Mouse (Mus musculus): ENCODE results near the gene Spp2.
"Not testable (repeated sequence)": the region's sequence is repeated elsewhere in the genome, so short reads cannot be mapped to it uniquely, and the experiment has no call there.

Spp2 gene

DNA sequence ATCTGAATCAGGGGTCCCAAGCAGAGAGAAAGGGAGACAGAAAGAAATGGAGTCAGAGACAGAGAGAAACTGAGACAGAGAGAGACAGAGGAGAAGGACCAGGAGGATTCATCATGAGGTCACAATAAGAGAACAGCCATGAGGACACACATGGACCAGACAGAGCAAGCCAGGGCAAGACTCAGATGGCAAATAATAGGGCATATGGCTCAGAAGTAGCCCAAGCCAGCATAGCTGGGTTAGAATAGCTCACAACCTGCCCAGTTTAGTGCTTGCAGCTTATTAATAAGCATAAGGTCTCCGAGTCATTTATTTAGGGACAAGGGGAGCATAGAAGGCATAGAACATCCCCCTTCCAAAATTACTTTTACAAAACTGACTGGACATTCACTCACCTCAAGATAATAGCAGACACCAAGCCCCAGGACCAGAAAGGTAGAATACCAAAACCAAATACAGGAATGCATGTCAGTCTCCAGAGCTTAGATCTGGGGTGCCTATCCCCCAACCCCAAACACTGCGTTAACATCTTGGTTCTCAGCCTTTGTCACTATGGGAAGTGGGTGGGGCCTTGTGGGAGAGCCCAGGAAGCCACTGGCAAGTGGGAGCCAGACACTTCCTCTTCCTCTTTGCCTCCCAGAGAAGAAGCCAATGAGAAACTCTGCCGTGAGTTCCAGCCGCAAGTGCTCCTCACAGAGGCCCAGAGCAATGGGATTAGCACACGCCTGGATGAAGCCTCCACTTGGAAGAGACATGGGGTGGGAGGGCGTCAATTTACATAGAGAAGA, 26.5 kb downstream of the Spp2 start:
- no peak for DNase-seq (ENCODE audit: low spot score in 2 of 2)

DNA sequence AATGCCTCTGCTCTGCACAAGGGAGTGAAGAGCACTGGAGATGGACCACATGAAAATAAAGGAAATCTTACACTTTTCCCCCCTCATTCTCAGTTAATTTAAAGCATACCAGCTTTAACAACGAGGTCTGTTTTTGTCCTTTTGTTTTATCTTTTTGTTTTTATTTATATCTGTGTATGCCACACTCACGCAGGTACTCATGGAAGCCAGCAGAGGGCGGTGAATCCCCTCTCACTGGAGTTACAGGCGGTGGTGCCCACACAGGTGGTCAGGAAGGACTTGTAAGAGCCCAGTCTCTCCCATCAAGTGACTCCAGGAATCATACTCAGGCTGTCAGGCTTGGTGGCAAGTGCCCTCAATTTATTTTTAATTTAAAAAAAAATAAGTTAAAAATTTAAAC, 27.3 kb downstream of the Spp2 start:
- no peak for DNase-seq (ENCODE audit: low spot score in 2 of 2)

- DNase-seq (ENCODE audit: low spot score in 2 of 2): no peak
These were observed 30.7 kb downstream of the Spp2 start for GRCm38 (mm10) chr1:88437206-88438126.

GRCm38 (mm10) chr1:88443383-88443782, 36.6 kb downstream of the Spp2 start:
- DNase-seq (ENCODE audit: low spot score in 2 of 2): no peak

DNA sequence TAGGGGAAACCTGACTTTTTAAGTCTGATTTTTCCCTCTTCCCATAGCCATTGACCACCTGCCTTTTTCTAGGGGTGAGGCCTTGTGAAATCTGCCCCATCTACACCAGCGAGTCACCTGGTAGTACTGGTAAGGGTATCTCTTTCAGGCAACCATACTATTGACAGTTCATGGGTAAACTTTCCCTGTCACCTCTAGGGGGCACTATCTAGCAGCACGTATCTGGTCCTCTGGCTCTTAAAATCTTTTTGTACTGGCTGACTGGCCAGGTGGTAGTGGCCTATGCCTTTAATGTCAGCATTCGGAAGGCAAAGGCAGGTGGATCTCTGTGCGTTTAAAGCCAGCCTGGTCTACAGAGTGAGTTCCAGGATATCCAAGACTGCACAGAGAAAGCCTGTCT, 38.6 kb downstream of the Spp2 start:
- no peak for DNase-seq (ENCODE audit: low spot score in 2 of 2)

DNA sequence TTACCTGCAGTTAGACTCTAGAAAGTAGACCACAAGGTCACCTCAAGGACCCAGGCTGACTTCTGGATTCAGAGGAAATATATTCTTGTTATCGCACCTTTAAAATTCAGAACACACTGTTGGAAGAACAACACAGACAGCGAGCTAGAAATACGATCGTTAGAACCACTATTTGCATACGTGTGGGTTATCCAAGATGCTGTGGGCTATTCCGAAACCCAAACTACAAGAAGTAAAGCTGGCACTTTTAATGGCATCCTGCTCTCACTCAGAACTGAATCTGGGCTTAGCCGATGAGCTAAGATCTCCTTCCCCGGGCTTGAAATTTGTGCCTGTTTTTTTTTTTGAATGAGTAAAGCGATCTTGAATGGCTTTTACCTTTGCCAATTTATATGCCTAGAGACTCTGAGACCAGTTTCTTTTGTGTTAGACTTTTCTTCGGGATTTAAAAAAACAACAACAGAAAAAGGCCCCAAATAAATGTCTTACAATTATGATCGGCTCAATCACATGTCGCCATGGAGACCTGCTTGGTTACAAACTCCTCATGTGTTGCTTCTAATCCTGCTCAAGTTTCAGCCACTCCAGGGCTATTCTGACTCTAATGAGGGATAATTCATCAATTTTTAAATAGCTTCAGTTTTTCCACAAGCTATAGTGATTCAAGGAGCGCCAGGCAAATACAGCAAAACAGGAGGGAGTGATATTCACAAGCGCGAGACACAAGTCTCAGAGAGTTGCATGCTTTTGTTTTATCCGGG, 39.7 kb downstream of the Spp2 start:
- no peak for DNase-seq (ENCODE audit: low spot score in 2 of 2)

DNA sequence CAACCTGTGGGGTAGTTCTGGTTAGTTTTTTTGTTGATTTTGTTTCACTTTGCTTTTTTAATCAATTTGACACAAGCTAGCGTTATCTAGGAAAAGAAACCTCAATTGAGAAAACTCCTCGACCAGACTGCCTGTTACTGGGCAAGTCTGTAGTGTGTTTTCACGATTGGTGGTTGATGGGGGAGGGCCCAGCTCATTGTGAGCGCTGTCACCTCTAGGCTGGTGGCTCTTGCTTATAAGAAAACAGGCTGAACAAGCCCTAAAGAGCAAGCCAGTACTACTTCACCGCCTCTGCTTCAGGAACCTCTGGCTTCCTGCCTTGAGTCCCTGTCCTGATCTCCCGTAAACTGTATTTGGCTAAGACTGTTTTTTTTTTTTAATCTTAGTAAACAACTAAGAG, 40.7 kb downstream of the Spp2 start:
- DNase-seq (ENCODE audit: low spot score in 2 of 2): no peak

DNA sequence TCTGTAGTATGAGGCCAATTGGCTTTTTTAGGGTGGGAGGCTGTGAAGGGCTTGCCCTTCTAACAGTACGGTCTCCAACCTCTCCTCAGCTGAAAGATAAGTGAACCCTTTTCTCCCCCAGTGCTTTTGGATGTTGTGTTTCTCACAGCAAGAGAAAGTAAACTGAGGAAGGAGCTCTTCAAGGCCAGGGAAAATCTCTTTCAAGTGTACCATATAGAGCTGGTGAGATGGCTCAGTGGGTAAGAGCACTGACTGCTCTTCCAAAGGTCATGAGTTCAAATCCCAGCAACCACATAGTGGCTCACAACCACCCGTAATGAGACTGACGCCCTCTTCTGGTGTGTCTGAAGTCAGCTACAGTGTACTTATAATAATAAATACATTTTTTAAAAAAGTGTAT, 41.3 kb downstream of the Spp2 start:
- DNase-seq (ENCODE audit: low spot score in 2 of 2): not testable (repeated sequence)

GRCm38 (mm10) chr1:88449741-88450140, 43.0 kb downstream of the Spp2 start:
- DNase-seq (ENCODE audit: low spot score in 2 of 2): no peak

- DNase-seq (ENCODE audit: low spot score in 2 of 2): no peak
These were observed 43.9 kb downstream of the Spp2 start for GRCm38 (mm10) chr1:88450668-88451067.

- DNase-seq (ENCODE audit: low spot score in 2 of 2): no peak
These were observed 45.4 kb downstream of the Spp2 start for GRCm38 (mm10) chr1:88452198-88452597.

DNA sequence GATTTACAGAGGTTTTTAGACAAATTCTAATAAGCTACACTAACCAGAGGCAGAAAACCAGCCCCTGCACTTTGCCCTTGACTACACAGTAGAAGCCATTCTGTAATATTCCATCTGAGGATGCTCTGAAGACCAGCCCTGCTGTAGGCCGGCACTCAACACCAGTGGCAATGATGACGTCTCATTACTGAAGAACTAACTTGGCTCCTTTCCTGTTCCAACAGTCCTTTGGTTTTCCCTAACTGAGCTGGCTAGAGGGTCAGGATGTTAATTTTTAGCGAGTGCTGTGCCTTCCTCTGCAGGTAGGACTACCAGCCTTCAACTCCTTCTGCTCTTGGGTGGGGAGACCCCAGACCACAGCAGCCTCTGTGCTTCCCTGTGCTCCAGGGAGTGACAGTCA, 47.9 kb downstream of the Spp2 start:
- DNase-seq (ENCODE audit: low spot score in 2 of 2): no peak

DNA sequence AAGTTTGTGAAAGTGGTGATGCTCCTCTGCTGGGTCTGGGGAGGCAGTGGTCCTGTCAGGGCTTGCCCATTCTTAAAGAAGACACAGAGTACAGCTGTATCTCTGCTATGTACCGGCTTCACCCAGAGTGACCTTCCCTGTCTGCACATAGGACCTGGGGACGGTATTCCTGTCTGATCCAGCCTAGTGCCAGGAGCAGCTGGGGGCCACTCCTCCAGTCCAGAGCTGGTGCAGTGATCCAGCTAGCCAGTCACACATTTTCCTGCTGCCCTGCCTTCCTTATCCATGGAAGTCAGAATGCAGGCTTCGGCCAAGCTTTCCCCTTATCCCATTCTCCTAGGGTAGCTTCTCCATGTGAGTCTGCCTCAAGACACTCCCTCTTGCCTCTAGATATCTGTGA, 49.0 kb downstream of the Spp2 start:
- DNase-seq (ENCODE audit: low spot score in 2 of 2): no peak

GRCm38 (mm10) chr1:88456451-88457072, 49.8 kb downstream of the Spp2 start:
- peak in 1 of 2 experiments; percentile 85 for DNase-seq (ENCODE audit: low spot score in 2 of 2)

- no peak for DNase-seq (ENCODE audit: low spot score in 2 of 2)
These were observed 52.4 kb downstream of the Spp2 start for GRCm38 (mm10) chr1:88459196-88459595.

- DNase-seq (ENCODE audit: low spot score in 2 of 2): no peak
These were observed 52.9 kb downstream of the Spp2 start for GRCm38 (mm10) chr1:88459655-88460054.

GRCm38 (mm10) chr1:88461096-88461495, 54.3 kb downstream of the Spp2 start:
- no peak for DNase-seq (ENCODE audit: low spot score in 2 of 2)

DNA sequence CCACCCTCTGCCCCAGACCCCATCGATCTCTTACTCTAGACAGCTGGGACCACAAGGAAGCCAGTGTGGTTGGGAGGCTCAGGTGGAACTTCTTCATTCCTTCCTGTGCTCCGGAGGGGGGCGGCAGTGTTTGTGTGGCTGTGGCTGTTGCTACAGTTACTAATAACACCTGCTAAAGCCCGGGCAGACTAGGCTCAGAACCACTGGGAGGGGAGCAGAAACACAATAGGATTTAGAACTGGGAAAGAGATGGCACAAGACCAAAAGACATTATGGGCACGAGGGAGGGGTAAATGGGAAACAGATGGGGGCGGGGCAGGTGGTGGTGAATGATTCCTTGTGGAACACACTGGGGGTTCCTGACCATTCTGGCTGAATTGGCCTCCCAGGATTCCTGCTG, 55.7 kb downstream of the Spp2 start:
- no peak for DNase-seq (ENCODE audit: low spot score in 2 of 2)

DNA sequence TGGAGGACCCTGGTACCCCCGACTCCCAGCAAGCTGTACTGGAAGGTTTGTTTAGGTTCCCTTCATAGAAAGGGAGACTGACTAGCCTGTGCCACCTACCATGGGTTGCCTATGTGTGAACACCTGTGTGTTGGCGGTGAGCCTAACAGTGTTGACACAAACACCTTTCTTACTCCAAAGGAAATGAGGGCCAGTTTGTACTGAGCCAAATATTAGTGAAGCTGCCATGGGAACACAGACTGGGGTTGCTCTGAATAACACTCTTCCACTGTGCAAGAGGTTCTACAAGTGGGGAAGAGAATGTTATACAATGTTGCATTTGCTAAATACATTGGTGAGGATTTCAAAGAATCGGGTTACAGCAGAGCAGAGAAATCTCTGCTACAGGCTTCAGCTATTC, 56.5 kb downstream of the Spp2 start:
- no peak for DNase-seq (ENCODE audit: low spot score in 2 of 2)

GRCm38 (mm10) chr1:88464109-88464905, 57.5 kb downstream of the Spp2 start:
- DNase-seq (ENCODE audit: low spot score in 2 of 2): no peak

DNA sequence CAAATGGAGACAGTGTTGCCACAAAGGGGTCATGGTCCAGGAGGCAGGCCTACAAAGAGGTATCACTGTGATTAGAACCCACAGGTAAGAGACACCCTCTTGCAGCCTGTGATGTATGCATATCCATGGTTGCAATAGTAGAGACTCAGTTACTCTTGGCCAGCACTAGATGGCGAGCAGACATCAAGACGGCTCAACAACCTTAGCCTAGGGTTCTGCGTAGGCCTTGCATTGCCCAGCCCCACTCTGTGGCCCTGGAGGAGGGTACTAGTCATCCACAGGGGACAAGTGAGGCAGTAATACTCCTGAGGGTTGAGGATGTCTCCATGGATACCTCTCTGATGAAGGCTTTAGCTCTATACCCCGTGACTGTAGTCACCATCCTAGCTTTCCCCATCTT, 59.0 kb downstream of the Spp2 start:
- no peak for DNase-seq (ENCODE audit: low spot score in 2 of 2)

Measured in left cerebral cortex, adult 9 months (tissue).